Mouse (Mus musculus): ENCODE measurements around the gene Klf12.
"Not testable (repeated sequence)": the region's sequence is repeated elsewhere in the genome, so short reads cannot be mapped to it uniquely, and the experiment has no call there.

Klf12 gene

GRCm38 (mm10) chr14:99885128-99885527 is 399.4 kb downstream of the Klf12 start:
- DNase-seq (ENCODE audit: low spot score) = no peak

- DNase-seq (ENCODE audit: low spot score) = no peak
Measured at GRCm38 (mm10) chr14:99876791-99877578, 407.5 kb downstream of the Klf12 start.

- DNase-seq (ENCODE audit: low spot score) = no peak
Measured at GRCm38 (mm10) chr14:99873725-99874124, 410.8 kb downstream of the Klf12 start.

- DNase-seq (ENCODE audit: low spot score) = peak; percentile 58
Measured at GRCm38 (mm10) chr14:99856158-99857011, 428.1 kb downstream of the Klf12 start.

GRCm38 (mm10) chr14:99854467-99854807 is 430.0 kb downstream of the Klf12 start:
- not testable (repeated sequence) for DNase-seq (ENCODE audit: low spot score)

- not testable (repeated sequence) for DNase-seq (ENCODE audit: low spot score)
Measured at GRCm38 (mm10) chr14:99853769-99854466, 430.6 kb downstream of the Klf12 start.

- no peak for DNase-seq (ENCODE audit: low spot score)
Measured at GRCm38 (mm10) chr14:99850350-99850749, 434.1 kb downstream of the Klf12 start.

- DNase-seq (ENCODE audit: low spot score) = no peak
Measured at GRCm38 (mm10) chr14:99847502-99847901, 437.0 kb downstream of the Klf12 start.

GRCm38 (mm10) chr14:99826713-99827112 is 457.8 kb downstream of the Klf12 start:
- DNase-seq (ENCODE audit: low spot score) = no peak
